Mouse (Mus musculus) gastrocnemius, postnatal 4 days (tissue): Measurements from ENCODE around the gene Chst15. TPM values are rescaled to one million over a fixed set of nuclear protein-coding genes. Genes with fewer than 3 reads are reported as not detected.

Experiments used
- DNase-seq, 2 experiments: peaks; one replicate each; pipeline ENCODE4 v3.0.0; 2021 to 2022; ENCODE audit warnings: low spot score in 2 of 2, mixed read lengths in 2 of 2
- total RNA-seq, 2 experiments: library from RNA; stranded (reverse); gene quantifications; 2 replicates each; pipeline ENCODE4 v1.2.3; 2021

Chst15 gene
- total RNA-seq, 2 experiments from 2014 or later = 11.6 to 12.0 TPM

DNA sequence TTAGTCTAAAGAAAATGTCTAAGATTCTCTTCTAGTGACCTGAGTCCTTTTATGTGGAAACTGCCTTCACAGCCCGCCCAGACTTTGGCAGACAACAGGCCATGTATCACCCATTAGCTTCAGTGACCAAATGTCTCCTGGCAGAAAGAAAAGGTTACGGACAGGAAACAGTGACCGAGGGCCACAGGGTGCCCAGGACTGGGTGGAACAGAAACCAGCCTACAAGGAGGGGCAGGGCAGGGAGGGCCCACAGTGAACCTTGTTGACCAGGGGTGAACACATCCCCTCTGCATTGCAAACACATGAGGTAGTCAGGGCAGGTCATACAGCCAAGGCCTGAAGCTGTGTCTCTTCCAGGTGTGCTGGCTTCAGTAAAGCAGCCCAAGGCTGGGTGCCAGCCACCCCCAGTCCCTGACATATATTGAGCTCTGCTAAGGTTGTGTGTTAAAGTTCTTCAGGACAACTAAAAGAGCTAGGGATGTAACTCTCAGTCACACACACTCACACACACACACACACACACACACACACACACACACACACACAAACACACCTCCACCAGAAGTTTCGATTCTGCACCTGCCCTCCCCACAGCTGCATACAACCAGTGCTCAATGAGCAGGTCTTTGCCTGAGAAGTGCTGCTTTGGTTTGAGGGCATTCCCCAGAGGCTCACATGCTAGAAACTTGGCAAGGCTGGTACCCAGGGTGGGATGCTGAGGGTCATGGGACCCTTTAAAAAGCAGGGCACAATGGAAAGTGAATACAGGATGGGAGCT, 49.1 kb downstream of the Chst15 start:
- DNase-seq = no peak

DNA sequence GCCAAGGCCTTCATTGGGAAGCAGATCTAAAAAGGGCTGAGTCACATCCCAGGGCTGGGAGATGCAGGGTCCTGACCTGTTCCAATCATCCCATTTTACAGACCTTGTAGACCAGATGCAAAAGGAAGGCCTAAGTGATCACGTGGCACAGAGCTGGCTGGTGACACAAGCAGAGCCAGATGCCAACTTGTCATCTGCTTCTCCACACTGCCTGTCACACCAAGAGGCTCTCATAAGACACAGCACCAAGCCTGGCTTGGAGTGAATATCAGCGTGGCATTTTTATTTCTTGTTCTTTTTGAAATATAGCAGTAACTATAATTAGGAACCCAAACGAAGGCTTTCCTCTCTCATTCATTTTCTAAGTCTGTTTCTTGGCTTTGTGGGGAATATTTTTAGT, 52.3 kb downstream of the Chst15 start:
- no peak for DNase-seq

DNA sequence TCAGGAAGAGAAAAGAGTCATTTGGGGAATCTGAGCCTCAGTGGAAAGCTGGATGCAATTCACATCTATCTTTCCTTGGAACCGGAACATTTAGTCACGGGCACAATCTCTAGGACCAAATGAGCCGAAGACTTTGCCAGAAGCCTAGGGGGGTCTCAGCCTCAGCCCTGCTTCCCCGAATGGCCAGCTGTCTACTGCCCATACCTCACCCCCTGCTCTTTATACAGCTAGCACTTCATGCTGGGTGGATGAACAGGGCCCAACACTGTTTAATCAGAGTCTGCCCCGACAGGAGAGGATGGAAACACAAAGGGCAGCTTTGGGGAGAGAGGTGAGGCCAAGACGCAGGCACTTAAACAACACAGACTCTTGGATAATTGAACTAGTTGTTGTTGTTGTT, 53.8 kb downstream of the Chst15 start:
- no peak for DNase-seq

DNA sequence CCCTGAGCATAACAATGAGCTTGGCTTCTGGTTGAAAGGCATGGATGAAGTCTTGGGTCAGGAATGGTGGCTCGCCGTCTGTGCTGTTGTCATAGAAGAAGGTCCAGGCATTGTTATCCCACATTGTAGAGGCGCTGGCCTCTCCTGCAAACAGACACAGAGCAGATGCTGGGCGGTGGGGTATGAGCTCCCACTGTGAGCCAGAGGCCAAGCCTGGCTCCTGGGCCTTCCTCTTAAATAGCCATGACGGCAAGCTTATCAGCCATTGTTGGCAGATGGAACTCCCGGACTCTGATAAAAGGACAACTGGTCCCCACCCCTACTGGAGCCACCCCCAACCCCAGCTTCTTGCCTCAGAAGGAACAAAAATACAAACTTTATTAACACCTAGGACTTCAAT, 54.3 kb downstream of the Chst15 start:
- no peak for DNase-seq

GRCm38 (mm10) chr7:132261885-132262284, 55.1 kb downstream of the Chst15 start:
- DNase-seq = no peak

DNA sequence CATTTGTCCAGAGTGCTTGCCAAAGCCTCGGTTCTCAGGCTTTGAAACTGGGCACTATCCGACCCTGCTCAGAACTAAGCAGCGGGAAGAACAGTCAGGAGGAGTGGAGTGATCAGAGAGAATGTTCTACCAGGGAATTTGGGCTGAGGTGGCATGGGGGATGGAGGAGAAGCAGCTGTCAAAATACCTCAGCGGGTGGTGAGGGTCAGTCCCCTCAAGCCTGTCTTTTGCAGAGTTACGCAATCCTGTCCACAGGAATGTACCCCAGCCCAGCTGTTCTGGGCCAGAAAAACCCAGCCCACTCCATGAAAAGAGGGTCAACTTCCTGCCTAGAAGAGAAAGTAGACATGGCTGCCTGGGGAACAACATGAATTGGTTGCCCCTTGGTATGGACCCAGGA, 56.4 kb downstream of the Chst15 start:
- DNase-seq = no peak

DNA sequence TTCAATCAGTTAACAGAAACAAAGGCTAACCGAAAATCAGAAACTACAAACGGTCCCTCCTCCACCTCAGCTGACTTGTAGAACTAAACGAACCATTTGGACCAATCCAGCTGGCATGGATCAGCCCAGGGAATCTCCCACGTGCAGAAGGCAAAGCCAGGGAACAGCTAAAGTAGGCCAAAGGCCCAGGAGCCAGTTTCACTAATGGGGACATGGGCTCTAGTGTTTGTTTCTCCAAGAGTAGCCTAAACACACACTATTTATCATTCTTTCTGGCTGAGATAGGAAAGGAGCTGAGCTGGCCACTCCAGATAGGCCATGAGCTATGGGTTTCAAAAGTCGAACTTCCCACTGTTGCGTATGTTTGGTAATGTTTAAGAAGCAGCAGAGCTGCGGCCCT, 58.2 kb downstream of the Chst15 start:
- DNase-seq = no peak

GRCm38 (mm10) chr7:132258216-132258615, 58.8 kb downstream of the Chst15 start:
- no peak for DNase-seq

GRCm38 (mm10) chr7:132253513-132253912, 63.5 kb downstream of the Chst15 start:
- DNase-seq = no peak

- no peak for DNase-seq
Observed at GRCm38 (mm10) chr7:132253078-132253477, 64.0 kb downstream of the Chst15 start.

- DNase-seq = no peak
Observed at GRCm38 (mm10) chr7:132249563-132250119, 67.4 kb downstream of the Chst15 start.

- DNase-seq = peak in 1 of 2 experiments; percentile 40
Observed at GRCm38 (mm10) chr7:132247567-132247966, 69.5 kb downstream of the Chst15 start.

DNA sequence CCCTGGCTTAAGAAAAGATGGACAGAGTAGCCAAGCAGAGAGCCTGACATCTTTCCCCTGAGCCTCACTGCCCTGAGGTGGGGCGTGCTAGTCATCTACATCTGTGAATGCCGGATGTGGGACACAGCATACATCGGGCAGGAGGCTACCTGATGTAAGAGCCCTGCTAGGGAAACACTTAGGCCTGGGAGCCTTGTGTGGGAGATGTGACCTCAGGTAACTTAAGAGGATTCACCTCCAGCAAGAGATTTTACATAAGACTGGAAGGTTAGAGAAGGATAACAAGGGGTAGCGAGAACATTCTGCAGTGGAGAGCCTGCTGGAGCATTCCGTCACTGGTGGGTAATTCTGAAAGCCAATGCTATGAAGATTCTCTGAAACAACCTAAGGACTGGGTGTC, 69.9 kb downstream of the Chst15 start:
- DNase-seq = no peak

DNA sequence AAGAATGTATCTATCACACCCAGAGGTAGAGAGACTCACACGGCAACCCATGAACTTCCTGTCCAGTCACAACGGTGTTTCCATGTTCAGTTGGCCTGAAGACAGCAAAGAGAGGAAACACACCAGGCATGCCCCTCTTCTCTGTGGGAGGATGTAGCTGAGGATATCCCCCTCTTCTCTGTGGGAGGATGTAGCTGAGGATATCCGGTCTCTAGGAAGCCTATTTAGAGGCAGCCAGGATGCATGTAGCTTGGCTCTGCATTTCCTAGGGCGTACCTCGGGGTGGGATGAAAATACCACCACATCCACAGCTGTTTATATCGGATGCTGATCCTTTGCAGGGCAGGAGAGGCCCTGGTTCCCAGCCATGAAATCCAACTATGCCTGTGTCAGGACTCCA, 71.3 kb downstream of the Chst15 start:
- DNase-seq = no peak

DNA sequence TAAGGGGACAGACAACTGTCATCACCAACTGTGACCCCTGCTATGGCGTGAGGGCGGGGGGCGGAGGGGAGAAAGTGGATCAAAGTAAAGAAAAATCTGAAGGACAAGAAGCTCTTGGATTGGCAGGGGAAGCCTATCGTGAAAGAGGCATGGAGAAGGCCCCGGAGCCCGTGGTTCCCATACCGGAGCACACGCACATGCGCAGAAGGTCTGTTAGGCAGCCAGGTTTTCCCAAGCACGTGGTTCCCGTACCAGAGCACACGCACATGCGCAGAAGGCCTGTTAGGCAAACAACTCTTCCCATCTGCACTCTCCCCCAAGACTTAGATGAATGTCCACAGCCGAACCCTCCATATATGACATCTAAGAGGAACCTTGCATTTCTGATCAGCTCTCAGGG, 72.4 kb downstream of the Chst15 start:
- DNase-seq = no peak

DNA sequence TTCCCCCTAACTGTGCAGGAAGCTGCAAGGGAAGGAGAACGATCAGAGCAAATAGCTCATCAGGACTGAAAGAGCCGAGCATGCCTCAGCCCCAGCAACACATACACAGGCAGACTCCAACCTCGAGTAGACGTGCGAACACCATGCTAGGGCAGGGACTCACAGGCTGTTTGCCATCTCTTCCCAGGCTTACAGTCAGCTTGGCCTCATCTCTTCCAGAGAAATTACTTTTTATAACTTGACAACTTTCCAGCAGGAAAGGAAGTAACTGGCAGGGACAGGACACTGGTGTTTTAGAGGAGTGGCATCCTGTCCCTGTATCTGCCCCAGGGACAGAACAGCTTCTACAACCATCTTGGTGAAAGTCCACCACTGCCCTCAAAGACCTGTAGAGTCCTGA, 73.8 kb downstream of the Chst15 start:
- DNase-seq = no peak

GRCm38 (mm10) chr7:132242617-132243141, 74.3 kb downstream of the Chst15 start:
- DNase-seq = no peak

GRCm38 (mm10) chr7:132238921-132239320, 78.1 kb downstream of the Chst15 start:
- DNase-seq = no peak

- DNase-seq = no peak
Observed at GRCm38 (mm10) chr7:132237191-132237590, 79.8 kb downstream of the Chst15 start.

DNA sequence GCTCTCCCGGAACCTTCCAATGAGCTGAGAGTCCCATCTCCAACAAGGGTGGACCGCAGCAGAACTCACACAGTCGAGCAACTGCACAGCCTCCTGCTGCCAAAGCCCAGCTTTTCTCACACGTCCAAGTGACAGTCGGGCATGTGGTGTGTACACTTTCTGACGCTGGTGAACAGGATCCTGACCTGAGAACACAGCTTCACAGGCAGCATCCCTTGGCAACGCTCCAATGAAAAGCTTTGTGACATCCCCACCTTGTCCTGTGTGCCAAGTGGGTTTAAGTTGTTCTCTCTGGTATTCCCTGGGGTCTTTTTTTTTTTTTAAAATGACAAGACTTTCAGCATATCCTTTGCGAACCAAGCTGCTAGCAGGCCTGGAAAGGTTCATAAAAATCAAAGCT, 80.2 kb downstream of the Chst15 start:
- DNase-seq = no peak

GRCm38 (mm10) chr7:132234250-132234649, 82.8 kb downstream of the Chst15 start:
- no peak for DNase-seq

GRCm38 (mm10) chr7:132233732-132234131, 83.3 kb downstream of the Chst15 start:
- no peak for DNase-seq

GRCm38 (mm10) chr7:132232937-132233336, 84.1 kb downstream of the Chst15 start:
- no peak for DNase-seq
